Mouse (Mus musculus): ENCODE data around the gene Sec24c.
A peak's percentile ranks its signal among the peaks of the same experiment; 100 is the strongest.

The Sec24c gene

GRCm38 (mm10) chr14:20660827-20661660 lies 13.1 kb upstream of the Sec24c start:
- DNase-seq, result peak; percentile 91 to 94

- DNase-seq, result peak; percentile 16 to 30
Measured at GRCm38 (mm10) chr14:20661661-20662331, 12.3 kb upstream of the Sec24c start.

GRCm38 (mm10) chr14:20662740-20663139 lies 11.4 kb upstream of the Sec24c start:
- no peak for DNase-seq

- DNase-seq, result no peak
Measured at GRCm38 (mm10) chr14:20663601-20664000, 10.5 kb upstream of the Sec24c start.

- DNase-seq, result no peak
Measured at GRCm38 (mm10) chr14:20664436-20664835, 9.7 kb upstream of the Sec24c start.

- DNase-seq, result no peak
Measured at GRCm38 (mm10) chr14:20667469-20667868, 6.6 kb upstream of the Sec24c start.

- DNase-seq, result no peak
Measured at GRCm38 (mm10) chr14:20668154-20668810, 5.8 kb upstream of the Sec24c start, which contains the start of gene Synpo2l. Synpo2l (minus strand) TSS chr14:20668354.

GRCm38 (mm10) chr14:20672990-20673389 lies 1.1 kb upstream of the Sec24c start:
- peak; percentile 32 to 35 for DNase-seq

GRCm38 (mm10) chr14:20673735-20674063 lies 409 bp upstream of the Sec24c start:
- peak in 1 of 2 experiments; percentile 30 for DNase-seq

- DNase-seq, result no peak
Measured at GRCm38 (mm10) chr14:20677906-20678305, 3.8 kb downstream of the Sec24c start.

- no peak for DNase-seq
Measured at GRCm38 (mm10) chr14:20681742-20682141, 7.6 kb downstream of the Sec24c start.

- no peak for DNase-seq
Measured at GRCm38 (mm10) chr14:20682498-20682897, 8.4 kb downstream of the Sec24c start.

- no peak for DNase-seq
Measured at GRCm38 (mm10) chr14:20686576-20686975, 12.5 kb downstream of the Sec24c start.

- no peak for DNase-seq
Measured at GRCm38 (mm10) chr14:20689009-20689408, 14.9 kb downstream of the Sec24c start.

GRCm38 (mm10) chr14:20691772-20692171 lies 17.7 kb downstream of the Sec24c start:
- no peak for DNase-seq

- no peak for DNase-seq
Measured at GRCm38 (mm10) chr14:20693589-20694101, 19.5 kb downstream of the Sec24c start.

GRCm38 (mm10) chr14:20694185-20694883 lies 20.2 kb downstream of the Sec24c start:
- DNase-seq, result no peak

- peak; percentile 87 to 92 for DNase-seq
Measured at GRCm38 (mm10) chr14:20694884-20695760, 21.0 kb downstream of the Sec24c start, which contains the start of gene Fut11. Fut11 (plus strand) TSS chr14:20694968.

GRCm38 (mm10) chr14:20695761-20696520 lies 21.8 kb downstream of the Sec24c start:
- DNase-seq, result peak; percentile 14 to 20

- DNase-seq, result peak; percentile 48
Measured at GRCm38 (mm10) chr14:20696986-20697385, 22.9 kb downstream of the Sec24c start.

- no peak for DNase-seq
Measured at GRCm38 (mm10) chr14:20698515-20698914, 24.4 kb downstream of the Sec24c start.

All from cerebellum, postnatal 36 days (tissue).